Mouse (Mus musculus): Measurements from ENCODE around the gene Clstn3.

Gene Clstn3

GRCm38 (mm10) chr6:124459388-124459787 lies 5.2 kb downstream of the Clstn3 start:
- no peak for TF ChIP-seq GATA4 (IDR thresholded peaks at IDR 0.05; ENCODE audit: insufficient replicate concordance, low read length)

GRCm38 (mm10) chr6:124458505-124458904 lies 6.1 kb downstream of the Clstn3 start:
- no peak for TF ChIP-seq GATA4 (IDR thresholded peaks at IDR 0.05; ENCODE audit: insufficient replicate concordance, low read length)

GRCm38 (mm10) chr6:124457827-124458226 lies 6.8 kb downstream of the Clstn3 start:
- TF ChIP-seq GATA4 (IDR thresholded peaks at IDR 0.05; ENCODE audit: insufficient replicate concordance, low read length) = no peak

GRCm38 (mm10) chr6:124456243-124456642 lies 8.4 kb downstream of the Clstn3 start:
- no peak for TF ChIP-seq GATA4 (IDR thresholded peaks at IDR 0.05; ENCODE audit: insufficient replicate concordance, low read length)

- no peak for TF ChIP-seq GATA4 (IDR thresholded peaks at IDR 0.05; ENCODE audit: insufficient replicate concordance, low read length)
Measured at GRCm38 (mm10) chr6:124453756-124454155, 10.8 kb downstream of the Clstn3 start.

GRCm38 (mm10) chr6:124451995-124452394 lies 12.6 kb downstream of the Clstn3 start:
- TF ChIP-seq GATA4 (IDR thresholded peaks at IDR 0.05; ENCODE audit: insufficient replicate concordance, low read length) = no peak

GRCm38 (mm10) chr6:124449668-124450383 lies 14.8 kb downstream of the Clstn3 start:
- no peak for TF ChIP-seq GATA4 (IDR thresholded peaks at IDR 0.05; ENCODE audit: insufficient replicate concordance, low read length)

- no peak for TF ChIP-seq GATA4 (IDR thresholded peaks at IDR 0.05; ENCODE audit: insufficient replicate concordance, low read length)
Measured at GRCm38 (mm10) chr6:124448959-124449667, 15.5 kb downstream of the Clstn3 start.

GRCm38 (mm10) chr6:124448186-124448852 lies 16.3 kb downstream of the Clstn3 start:
- TF ChIP-seq GATA4 (IDR thresholded peaks at IDR 0.05; ENCODE audit: insufficient replicate concordance, low read length) = no peak

- TF ChIP-seq GATA4 (IDR thresholded peaks at IDR 0.05; ENCODE audit: insufficient replicate concordance, low read length) = no peak
Measured at GRCm38 (mm10) chr6:124447356-124447755, 17.2 kb downstream of the Clstn3 start.

GRCm38 (mm10) chr6:124446459-124446858 lies 18.1 kb downstream of the Clstn3 start:
- TF ChIP-seq GATA4 (IDR thresholded peaks at IDR 0.05; ENCODE audit: insufficient replicate concordance, low read length) = no peak

GRCm38 (mm10) chr6:124446024-124446423 lies 18.6 kb downstream of the Clstn3 start:
- no peak for TF ChIP-seq GATA4 (IDR thresholded peaks at IDR 0.05; ENCODE audit: insufficient replicate concordance, low read length)

- no peak for TF ChIP-seq GATA4 (IDR thresholded peaks at IDR 0.05; ENCODE audit: insufficient replicate concordance, low read length)
Measured at GRCm38 (mm10) chr6:124443338-124443737, 21.3 kb downstream of the Clstn3 start.

- TF ChIP-seq GATA4 (IDR thresholded peaks at IDR 0.05; ENCODE audit: insufficient replicate concordance, low read length) = no peak
Measured at GRCm38 (mm10) chr6:124436245-124436644, 28.3 kb downstream of the Clstn3 start.

- TF ChIP-seq GATA4 (IDR thresholded peaks at IDR 0.05; ENCODE audit: insufficient replicate concordance, low read length) = no peak
Measured at GRCm38 (mm10) chr6:124435173-124435572, 29.4 kb downstream of the Clstn3 start.
